Mouse (Mus musculus) left cerebral cortex, adult 18-20 months (tissue): ENCODE measurements around the gene Pigt. TPM values are rescaled to one million over a fixed set of nuclear protein-coding genes. Genes with fewer than 3 reads are reported as not detected.

Source experiments
- DNase-seq, 2 experiments: peaks; one replicate each; pipeline ENCODE4 v3.0.0; 2021 to 2022; ENCODE audit warnings: low spot score in 2 of 2, mixed read lengths in 1 of 2
- total RNA-seq, 2 experiments: library from RNA; stranded (reverse); gene quantifications; 2 replicates each; pipeline ENCODE4 v1.2.3; 2021

Pigt gene
- total RNA-seq, 2 experiments from 2014 or later, result 83.0 to 89.2 TPM

GRCm38 (mm10) chr2:164518266-164519170 is 21.2 kb downstream of the Pigt start:
- DNase-seq, result no peak

- DNase-seq, result no peak
These were observed 21.8 kb downstream of the Pigt start for GRCm38 (mm10) chr2:164519171-164519526.

DNA sequence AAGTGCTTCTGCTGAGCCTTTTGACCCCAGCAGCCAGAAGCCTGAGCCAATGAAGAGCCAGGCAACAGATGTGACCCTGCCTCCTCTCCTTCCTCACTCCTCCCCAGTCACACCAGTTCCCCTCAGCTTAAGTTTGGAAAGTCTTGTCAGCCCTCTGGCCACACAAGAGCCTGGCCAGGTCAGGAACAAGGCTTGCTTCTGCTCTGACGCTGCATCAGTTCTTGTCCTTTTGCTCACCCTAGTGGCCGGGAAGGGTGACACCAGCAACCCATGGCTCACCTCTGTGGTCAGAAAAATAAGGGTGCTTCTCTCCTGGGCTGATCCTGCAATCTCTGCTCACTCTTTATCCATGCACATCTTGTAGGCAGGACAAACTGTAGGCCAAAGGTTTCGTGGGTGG is 23.5 kb downstream of the Pigt start:
- DNase-seq, result peak; percentile 16 to 23

GRCm38 (mm10) chr2:164521841-164522240 is 24.5 kb downstream of the Pigt start:
- DNase-seq, result peak in 1 of 2 experiments; percentile 18

DNA sequence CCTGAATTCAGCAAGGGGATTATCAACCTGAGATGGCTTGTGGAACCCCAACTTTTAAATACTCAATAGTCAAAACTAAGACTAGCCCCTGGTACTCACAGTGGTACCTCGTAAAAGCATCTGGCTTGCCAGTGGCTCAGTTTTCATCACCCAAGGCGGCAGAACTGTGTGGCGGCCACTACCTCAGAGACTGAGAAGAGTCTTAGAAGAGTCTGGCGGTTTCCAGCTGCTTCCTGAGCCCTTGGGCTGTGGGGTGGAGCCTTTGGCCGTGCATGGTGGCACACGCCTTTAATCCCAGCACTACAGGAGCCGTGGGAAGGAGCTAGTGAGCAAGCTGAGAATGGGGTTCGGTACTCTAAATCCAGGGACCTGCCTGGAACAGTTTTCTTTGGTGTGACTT is 25.0 kb downstream of the Pigt start:
- DNase-seq, result no peak

DNA sequence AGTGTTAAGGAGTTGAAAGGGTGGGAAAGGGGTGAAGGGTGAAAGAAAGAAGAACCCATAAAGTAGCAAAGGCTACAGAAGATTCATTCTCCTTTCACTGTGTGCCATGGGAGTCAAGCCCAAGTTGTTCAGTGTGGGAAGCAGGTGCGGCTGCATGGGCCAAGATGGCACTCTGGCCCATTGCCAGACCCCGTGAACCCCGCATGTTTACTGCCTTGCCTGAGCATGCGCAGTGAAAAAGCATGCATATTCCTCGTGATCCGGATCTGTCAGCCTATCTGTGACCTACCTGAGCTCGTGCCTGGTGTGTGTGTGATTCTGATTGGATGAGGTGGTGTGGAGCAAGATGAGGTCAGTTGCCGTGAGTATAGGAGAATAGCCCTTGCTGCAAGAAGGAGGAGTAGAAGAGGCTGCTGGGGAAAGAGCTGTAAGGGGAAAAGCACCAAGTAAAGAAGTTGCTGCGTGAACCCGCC is 26.0 kb downstream of the Pigt start:
- no peak for DNase-seq

DNA sequence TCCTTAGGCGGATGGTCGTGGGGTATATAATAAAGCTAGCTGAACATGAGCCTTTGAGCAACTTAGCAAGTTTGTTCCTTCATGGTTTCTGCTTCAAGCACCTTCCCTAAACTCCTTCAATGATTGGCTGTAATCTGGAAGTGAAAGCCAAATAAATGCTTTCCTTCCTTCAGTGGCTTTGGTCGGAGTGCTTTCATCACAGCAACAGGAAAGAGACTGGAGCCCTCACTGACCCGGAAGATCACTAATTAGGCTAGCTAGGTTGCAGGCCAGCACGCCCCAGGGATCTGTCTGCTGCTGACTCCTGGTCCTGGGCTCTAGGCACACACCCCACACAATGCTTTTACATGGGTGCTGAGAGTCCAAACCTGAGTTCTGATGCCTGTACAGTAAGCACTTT is 31.2 kb downstream of the Pigt start:
- DNase-seq, result no peak

DNA sequence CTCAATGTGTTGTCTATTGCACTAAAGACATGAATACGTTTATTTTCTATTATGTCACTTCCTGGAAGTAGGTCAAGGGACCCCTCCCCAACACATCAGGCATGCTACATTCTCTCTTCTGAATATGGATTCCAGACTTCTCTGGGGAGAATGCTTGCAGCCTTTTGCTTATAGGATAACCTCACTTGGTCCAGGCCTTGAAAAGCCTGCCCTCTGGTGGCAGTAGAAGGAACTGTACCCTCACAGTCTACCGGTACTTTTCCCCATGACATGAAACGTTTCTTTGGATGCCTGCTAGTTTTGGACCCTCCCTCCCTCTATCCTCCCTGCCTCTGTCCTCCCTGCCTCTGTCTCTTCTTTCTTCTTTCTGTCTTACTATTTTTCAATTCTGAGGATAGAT is 33.8 kb downstream of the Pigt start:
- DNase-seq, result peak; percentile 74 to 82

DNA sequence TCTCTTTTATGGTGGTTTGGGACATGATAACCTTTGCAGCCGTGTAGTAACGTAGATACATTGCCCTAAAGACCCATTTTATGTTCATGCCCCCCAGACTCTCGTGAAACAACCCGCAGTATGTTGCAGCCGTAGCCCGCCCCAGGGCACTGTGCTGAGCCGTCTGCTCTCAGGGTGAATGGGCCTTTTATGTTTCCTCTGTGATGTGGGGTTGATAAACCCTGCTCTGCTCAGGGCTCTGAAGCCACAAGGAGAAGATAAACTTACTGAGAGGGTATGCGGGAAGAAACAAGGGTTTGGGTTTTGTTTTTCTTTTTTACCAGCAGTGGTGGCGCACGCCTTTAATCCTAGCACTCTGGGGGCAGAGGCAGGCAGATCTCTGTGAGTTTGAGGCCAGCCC is 37.0 kb downstream of the Pigt start:
- DNase-seq, result no peak

DNA sequence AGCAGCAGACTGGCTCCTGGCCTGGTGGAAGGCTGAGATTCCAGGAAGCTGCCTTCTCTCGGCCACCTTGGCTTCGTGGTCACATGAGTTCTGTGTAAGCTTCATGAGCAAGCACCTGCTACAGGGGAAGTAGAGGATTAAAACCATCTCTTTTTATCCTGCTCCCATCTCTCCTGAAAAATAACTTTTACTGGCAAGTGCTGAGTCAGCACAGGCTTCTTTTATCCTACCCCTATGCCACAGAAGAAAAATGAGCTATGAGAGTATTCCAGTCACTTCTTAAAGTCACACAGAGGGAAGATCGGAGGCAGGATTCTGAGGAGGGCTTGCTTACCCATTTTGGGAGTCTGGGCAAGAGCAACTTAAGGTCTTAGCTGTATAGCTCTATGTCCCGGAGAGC is 39.7 kb downstream of the Pigt start:
- DNase-seq, result no peak

- no peak for DNase-seq
These were observed 43.5 kb downstream of the Pigt start for GRCm38 (mm10) chr2:164540652-164541427.

DNA sequence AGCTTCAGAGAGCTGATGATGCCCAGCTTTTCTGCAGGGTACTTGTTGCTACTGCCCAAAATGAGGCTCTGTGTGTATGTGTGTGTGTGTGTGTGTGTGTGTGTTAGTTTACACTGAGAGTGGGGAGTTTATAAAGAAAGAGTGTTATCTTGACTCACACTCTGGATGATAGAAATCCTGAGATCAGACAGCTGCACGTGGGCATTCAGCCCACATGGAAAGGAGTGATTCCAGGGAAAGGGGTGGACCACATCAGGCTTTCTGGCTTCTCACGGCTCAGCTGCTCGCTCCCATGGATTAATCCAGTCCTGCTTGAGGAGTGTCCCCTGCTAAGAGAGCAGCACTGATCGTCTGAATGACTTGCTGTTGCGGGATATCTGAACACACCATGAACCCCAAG is 44.8 kb downstream of the Pigt start:
- DNase-seq, result peak; percentile 73 to 76

DNA sequence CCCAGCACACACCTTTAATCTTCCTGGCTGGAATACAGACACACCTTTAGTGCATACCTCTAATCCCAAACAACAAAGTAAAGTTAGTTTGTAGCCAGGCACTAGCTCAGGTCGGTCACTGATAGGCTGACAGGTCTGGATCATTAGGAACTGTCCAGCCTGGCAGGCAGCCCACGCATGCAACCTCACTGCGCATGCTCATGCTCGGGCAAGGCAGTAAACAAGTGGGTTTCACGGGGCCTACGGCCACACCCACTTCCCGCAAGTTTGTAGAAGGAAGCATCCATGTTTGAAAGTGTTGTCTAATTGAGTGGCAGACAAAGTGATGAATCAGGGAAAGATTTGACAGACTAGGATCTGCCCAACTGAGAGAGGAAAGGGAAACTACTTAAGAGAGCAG is 45.3 kb downstream of the Pigt start:
- no peak for DNase-seq

GRCm38 (mm10) chr2:164543745-164544144 is 46.4 kb downstream of the Pigt start:
- no peak for DNase-seq

GRCm38 (mm10) chr2:164544454-164545097 is 47.3 kb downstream of the Pigt start:
- DNase-seq, result no peak

DNA sequence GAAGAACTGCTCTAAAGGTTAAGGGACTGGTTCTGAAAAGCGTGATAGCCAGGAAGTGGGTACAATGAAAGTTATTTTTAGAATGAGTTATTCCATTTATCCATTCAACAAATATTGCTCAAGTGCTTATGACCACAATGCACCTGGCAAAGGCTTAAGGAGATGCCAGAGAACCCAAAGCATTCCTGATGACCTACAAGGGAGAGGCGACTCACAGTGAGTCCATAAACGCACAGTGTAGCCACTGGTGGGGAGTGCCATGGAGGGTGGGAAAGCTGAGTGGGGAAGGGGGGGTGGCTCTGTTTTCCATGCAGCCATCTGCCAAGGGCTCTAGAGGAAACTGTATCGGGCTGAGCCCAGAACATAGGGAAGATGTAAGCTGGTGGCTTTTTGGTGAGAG is 52.0 kb downstream of the Pigt start:
- no peak for DNase-seq

GRCm38 (mm10) chr2:164549963-164550894 is 52.9 kb downstream of the Pigt start:
- peak; percentile 40 to 72 for DNase-seq

DNA sequence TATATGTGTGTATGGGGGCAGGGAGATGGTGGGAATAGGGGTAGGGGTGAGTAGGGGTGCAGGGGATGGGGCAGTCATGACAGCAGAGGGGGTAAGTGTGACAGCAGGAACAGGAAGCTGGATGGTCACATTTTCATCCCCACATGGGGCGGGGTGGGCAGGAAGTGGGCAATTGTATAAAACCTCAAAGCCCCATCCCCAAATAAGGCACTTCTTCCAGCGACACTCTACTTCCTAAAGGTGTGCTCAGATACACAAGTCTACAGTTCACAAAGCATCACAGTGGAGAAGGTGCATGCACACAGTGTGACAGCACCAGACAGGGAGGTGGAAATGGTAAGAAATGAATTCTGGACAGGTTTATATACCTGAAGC is 53.6 kb downstream of the Pigt start:
- no peak for DNase-seq

- no peak for DNase-seq
These were observed 54.2 kb downstream of the Pigt start for GRCm38 (mm10) chr2:164551502-164551901.
